Mouse (Mus musculus): ENCODE results near the gene Iqgap3.

Iqgap3 gene

DNA sequence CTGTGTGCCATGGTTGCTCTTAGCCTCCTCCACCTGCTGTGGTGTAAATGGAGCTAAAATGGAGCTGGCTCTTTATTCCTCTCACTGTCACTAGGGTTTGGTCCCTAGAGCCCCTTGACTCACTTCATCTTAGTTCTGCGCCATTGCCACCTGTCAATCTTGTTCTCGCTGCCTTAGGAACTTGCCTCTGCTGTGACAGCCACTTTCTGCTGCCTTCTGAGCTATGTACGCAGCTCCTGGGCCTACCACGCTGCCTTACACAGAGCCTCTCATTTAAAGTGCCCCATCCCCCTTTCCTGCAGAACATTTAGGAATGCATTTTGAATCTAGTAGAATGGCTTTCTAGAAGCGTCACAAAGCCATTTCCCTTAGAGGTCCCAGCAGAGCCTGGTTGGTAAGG lies 12.4 kb downstream of the Iqgap3 start:
- DNase-seq (ENCODE audit: low spot score) = no peak

DNA sequence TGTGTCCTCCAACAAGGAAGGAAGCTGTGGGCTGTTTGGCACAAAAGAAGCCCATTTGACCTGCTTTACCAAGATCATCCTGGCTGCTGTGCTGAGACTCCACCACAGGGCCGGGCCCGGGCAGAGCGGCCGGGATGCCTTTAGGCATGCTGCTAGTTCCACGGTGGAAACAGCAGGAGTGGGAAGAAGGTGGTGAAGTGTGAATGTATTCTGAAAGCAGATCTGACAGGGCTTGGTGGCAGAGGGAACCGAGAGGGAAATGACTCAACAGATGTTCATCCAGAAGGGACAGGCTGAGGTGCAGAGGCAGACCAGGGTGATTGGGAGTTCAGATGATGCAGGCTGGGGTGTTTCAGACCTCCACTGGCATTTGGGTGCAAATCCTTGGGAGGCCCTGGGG lies 15.9 kb downstream of the Iqgap3 start:
- DNase-seq (ENCODE audit: low spot score) = no peak

- no peak for DNase-seq (ENCODE audit: low spot score)
Observed at GRCm38 (mm10) chr3:88100251-88100650, 18.5 kb downstream of the Iqgap3 start.

GRCm38 (mm10) chr3:88101736-88102135 lies 20.0 kb downstream of the Iqgap3 start:
- no peak for DNase-seq (ENCODE audit: low spot score)

DNA sequence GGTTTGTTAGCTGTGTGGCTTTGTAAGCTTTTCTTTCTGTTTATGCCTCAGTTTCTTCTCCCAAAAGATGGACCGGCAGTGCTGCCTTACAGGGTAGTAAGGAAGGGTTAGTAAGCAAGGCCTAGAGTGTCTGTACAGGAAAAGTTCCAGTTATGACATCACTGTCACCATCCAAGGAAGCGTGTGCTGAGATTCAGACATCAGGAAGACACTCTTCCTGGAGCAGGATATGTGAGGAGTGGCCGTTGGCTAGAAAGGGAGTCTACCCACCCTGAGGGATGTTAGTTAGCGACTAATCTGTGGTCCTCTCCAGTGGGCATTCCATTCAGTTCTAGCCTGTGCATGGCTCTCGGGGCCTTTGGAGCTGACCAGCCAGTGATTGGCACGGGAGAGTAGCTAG lies 20.4 kb downstream of the Iqgap3 start:
- no peak for DNase-seq (ENCODE audit: low spot score)

DNA sequence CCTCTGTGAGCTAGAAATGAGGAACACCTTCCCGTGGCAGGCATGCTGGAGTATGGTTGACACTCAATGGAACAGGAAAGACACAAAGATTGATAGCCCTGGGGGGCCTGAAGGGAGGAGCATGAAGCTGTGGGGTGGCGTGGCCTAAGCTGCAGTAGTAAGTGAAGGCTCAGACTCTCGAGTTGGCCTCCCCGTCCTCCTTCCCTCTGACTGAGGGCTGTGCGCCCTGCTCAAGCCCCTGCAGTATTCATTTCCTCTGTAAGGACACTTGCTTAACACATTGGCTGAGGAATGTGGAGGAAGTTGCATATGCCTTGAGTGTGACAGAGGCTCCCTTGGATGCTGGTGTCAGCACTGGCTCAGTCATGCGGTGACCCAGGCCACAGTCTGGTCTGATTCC lies 20.8 kb downstream of the Iqgap3 start:
- DNase-seq (ENCODE audit: low spot score) = no peak

- DNase-seq (ENCODE audit: low spot score) = no peak
Observed at GRCm38 (mm10) chr3:88106126-88106525, 24.4 kb downstream of the Iqgap3 start.

GRCm38 (mm10) chr3:88109126-88109525 lies 27.4 kb downstream of the Iqgap3 start:
- no peak for DNase-seq (ENCODE audit: low spot score)

- no peak for DNase-seq (ENCODE audit: low spot score)
Observed at GRCm38 (mm10) chr3:88114396-88114795, 32.6 kb downstream of the Iqgap3 start.

DNA sequence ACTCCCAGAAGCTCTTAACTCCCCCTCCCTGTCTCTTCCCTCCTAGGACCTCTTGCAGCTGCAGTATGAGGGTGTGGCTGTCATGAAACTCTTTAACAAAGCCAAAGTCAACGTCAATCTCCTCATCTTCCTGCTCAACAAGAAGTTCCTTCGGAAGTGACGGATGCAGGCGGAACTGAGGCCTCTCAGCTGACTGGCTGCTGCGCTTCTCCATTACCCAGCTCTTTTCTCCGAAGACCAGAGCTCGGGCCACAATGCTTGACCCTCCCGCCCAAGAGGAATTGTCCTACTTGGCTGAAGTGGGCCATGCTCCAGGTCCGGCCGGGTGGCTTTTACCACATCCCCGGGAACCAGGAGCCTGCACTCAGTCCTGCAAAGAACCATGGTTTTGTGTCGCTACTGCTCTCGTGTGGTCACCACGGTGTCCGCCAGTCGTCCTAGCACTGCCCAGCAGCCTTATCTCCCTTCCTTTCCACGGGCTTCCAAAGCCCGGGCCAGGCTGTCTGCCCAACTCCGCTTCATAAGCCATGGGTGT lies 38.4 kb downstream of the Iqgap3 start:
- DNase-seq (ENCODE audit: low spot score) = no peak

DNA sequence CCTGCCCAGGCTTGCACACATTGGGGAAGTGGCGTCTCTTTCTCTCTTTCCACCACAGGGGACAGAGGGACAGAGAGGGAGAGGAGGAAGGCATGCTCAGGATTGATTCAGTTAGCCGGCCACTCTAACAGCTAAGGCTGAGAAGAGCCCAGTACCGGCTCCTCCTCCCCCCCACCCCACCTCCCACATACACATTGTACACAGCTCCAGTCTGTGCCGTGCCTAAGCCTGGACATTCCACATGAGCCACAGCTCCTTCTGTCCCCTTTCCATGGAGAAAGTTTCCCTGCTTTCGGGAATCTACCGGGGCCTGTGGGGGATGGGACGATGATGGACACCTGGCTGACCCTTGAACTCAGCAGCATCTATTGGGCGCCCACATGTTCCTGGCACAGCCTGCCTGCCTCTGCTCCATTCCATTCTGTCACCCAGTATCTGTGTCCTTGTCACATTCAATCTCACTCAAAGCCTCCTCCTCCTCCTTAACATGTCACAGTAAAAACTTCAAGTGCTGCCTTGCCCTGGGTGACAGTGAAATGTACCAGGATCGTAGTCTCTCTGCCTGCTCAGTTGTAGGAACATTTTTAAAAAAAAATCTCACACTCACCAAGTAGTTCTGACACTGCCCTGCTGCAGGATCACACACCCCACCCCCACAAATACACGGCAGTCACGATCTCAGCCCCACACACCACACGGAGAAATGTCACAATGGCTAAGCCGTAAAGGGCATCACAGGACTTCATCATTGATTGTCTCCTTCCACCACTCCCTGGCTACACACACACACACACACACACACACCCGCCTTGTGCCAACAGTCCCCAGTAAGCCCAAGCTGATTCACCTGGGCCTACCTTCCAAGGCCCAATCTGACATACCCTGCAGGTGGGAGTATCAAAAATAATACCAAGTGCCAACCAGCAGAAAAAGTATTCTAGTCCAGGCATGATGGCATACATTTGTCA lies 39.7 kb downstream of the Iqgap3 start:
- DNase-seq (ENCODE audit: low spot score) = no peak

- DNase-seq (ENCODE audit: low spot score) = no peak
Observed at GRCm38 (mm10) chr3:88125195-88125594, 43.4 kb downstream of the Iqgap3 start.

GRCm38 (mm10) chr3:88126181-88126580 lies 44.4 kb downstream of the Iqgap3 start:
- DNase-seq (ENCODE audit: low spot score) = no peak

- DNase-seq (ENCODE audit: low spot score) = no peak
Observed at GRCm38 (mm10) chr3:88127636-88128035, 45.9 kb downstream of the Iqgap3 start.

GRCm38 (mm10) chr3:88128056-88128455 lies 46.3 kb downstream of the Iqgap3 start:
- no peak for DNase-seq (ENCODE audit: low spot score)

DNA sequence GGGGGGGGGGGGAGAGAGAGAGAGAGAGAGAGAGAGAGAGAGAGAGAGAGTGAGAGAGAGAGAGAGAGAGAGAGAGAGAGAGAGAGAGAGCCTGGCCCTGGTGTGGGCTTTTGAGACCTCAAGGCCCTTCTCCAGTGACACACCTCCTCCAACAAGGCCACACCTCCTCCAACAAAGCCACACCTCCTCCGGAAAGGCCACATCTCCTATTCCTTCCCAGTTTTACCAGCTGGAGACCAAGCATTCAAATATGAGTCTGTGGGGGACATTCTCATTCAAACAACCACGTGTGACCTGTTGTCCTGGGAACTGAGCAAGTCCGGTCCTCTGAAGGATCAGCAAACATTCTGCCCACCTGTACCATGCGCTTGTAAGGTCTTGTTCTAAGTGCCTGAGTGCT lies 47.2 kb downstream of the Iqgap3 start:
- DNase-seq (ENCODE audit: low spot score) = no peak

DNA sequence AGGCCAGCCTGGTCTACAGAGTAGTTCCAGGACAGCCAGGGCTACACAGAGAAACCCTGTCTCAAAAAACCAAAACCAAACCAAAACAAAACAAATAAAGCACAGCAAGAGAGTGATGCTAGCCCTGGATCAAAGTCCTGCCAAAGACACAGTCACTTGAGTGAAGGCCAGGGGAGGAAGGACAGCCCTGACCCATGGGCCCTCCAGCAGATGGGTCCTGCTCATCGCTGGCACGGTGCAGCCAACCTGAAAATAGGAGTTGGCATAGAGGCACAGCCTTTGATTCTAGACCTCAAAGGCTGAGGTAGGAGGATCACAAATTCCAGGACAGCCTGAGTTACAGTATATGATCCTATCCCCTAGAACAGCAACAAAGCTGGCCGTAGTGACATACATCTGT lies 49.3 kb downstream of the Iqgap3 start:
- no peak for DNase-seq (ENCODE audit: low spot score)

DNA sequence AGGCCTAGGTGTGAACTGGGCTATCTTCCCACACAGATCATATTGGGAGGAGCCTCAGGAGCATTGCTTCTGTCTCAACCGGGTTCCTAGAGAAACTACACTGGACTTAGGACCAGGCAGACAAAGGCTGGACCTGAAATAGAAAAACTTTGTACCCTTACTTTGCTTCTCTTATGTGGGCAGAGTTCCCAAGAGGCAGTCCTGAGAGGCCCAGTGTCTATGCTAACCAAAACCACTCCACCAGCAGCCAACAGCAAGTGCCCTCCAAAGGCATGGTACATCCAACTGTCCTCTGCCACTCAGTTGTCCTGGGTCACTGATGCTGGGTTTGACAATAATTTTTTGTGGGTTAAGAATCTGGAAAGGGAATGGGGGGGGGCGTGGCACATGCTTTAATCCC lies 50.7 kb downstream of the Iqgap3 start:
- no peak for DNase-seq (ENCODE audit: low spot score)

- no peak for DNase-seq (ENCODE audit: low spot score)
Observed at GRCm38 (mm10) chr3:88133187-88133771, 51.5 kb downstream of the Iqgap3 start.

- DNase-seq (ENCODE audit: low spot score) = no peak
Observed at GRCm38 (mm10) chr3:88136346-88136745, 54.6 kb downstream of the Iqgap3 start.

GRCm38 (mm10) chr3:88136945-88137494 lies 55.2 kb downstream of the Iqgap3 start:
- DNase-seq (ENCODE audit: low spot score) = no peak

DNA sequence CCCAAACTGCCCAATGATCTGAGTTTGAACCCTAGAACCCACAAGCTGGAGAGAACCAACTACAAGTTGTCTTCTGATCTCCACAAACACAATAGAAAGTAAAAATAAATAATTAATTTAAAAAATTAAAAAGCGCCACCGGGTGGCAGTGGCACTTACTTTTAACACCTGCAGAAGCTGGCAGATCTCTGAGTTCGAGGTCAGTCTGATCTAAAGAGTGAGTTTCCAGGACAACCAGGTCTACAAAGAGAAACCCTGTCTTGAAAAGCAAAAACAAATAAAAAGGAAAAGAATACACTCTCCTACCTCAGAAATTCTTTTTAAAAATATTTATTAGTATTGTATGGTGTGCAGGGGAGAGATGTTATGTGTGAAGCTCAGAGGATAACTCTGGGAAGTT lies 56.0 kb downstream of the Iqgap3 start:
- no peak for DNase-seq (ENCODE audit: low spot score)

All from urinary bladder, postnatal 10 days (tissue).